ENCODE assay signal across 8 mouse cellular contexts in the genomic region with DNA sequence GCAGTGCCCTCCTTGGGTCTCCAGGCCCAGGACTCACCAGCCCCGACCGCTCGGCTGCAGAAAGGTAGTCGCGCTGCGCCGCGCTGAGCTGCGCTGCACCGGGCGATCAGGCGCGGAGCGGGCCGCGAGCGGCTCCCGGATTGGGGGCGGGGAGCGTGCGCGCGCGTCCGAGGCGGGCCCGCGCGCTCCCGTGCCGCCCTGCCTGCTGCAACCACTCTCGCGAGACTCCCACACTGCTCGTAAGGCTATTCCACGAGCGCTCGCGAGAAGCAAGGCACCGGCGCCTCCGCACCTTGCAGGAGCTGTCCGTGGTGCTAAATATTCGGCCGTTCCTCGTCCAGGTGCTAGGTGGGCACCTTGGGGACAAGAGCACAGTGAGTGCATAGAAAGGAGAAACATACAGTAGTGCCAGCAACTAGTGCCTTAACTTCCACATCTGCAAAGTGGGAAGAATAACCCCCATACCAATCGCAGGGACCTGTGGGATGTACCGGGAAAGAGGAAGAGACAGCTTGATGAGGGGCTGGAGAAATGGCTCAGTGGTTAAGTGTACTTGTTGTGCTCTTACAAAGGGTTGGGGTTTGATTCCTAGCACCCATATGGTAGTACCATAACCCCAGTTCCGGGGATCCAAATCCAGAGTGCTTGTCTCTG. TPM values are rescaled to one million over a fixed set of nuclear protein-coding genes. Genes with fewer than 3 reads are reported as not detected.
DNase-seq lines count a peak whose midpoint lies in the region; ATAC-seq and TF ChIP-seq lines count a peak whose summit lies in the region.

A gene (minus strand): TSS at position 165 of the 654 bp plus-strand sequence.

- DNase-seq in Patski (ENCODE audit: low read depth, low spot score): peak; percentile 49
- DNase-seq in cerebellum, postnatal 14 days: peak; percentile 94 to 95
- DNase-seq in frontal cortex, postnatal 36 days (ENCODE audit: low spot score in 2 of 2): peak; percentile 82 to 93
- peak; percentile 93 for DNase-seq in hindbrain, embryonic 14.5 days (ENCODE audit: low spot score)
- peak; percentile 77 to 84 for DNase-seq in layer of hippocampus, postnatal 25 days (ENCODE audit: extremely low spot score in 1 of 2, low spot score in 1 of 2)
- peak; percentile 88 for DNase-seq in lung, postnatal 14 days
- DNase-seq in retina, adult 2 months (ENCODE audit: low read depth, low spot score): peak; percentile 88
- DNase-seq in thymus, postnatal 25 days: peak; percentile 88

- no peaks in the 10 kb centered on the region; the same call in 1 of the 2 replicates for H3K36me3 ChIP-seq in hindbrain, embryonic 14.5 days (replicated peaks; ENCODE audit: control insufficient read depth, insufficient read depth)

- peak within 1 kb of the TSS; percentile 69 for H3K4me3 ChIP-seq in hindbrain, embryonic 14.5 days (replicated peaks; ENCODE audit: low read length)

- H3K4me1 ChIP-seq in hindbrain, embryonic 14.5 days (replicated peaks; ENCODE audit: control insufficient read depth, insufficient read depth, low read length): peaks cover 25% of the 10 kb centered on the region

- ATAC-seq in Patski: peak; percentile 47
- ATAC-seq in hindbrain, embryonic 14.5 days (ENCODE audit: low FRiP score): peak; percentile 95

- TF ChIP-seq CTCF in Patski (IDR thresholded peaks at IDR 0.05): no peak

- in situ Hi-C loops in Patski (cut with MboI; ENCODE audit: low pct_unique_long_range_greater_than_20kb): no loop called here

- no peaks in the 10 kb centered on the region for H3K9me3 ChIP-seq in hindbrain, embryonic 14.5 days (ENCODE audit: control insufficient read depth, low read length)

- CTCF ChIA-PET in Patski (lab: Charles Lee): interaction anchor here (0.7 to 1.4 kb wide), 2 partner anchors 10 to 18 kb away, joined by 3 to 5 read pairs; no protein-coding TSS in a partner anchor

- no peaks in the 10 kb centered on the region for H3K27me3 ChIP-seq in Patski
- no peaks in the 10 kb centered on the region for H3K27me3 ChIP-seq in hindbrain, embryonic 14.5 days (ENCODE audit: control insufficient read depth, insufficient read depth, low read length)

- POLR2A ChIA-PET in Patski (lab: Charles Lee): interaction anchor here (0.6 kb wide), 4 partner anchors 16 to 1371 kb away, joined by 3 read pairs; no protein-coding TSS in a partner anchor

- H3K9ac ChIP-seq in hindbrain, embryonic 14.5 days: peak within 1 kb of the TSS; percentile 91

- 2% methylated on average over 48 of the region's 48 CpGs for WGBS in hindbrain, embryonic 14.5 days

- peak within 1 kb of the TSS; percentile 87 for H3K27ac ChIP-seq in hindbrain, embryonic 14.5 days

- peak within 1 kb of the TSS; percentile 77 for H3K4me2 ChIP-seq in hindbrain, embryonic 14.5 days (replicated peaks)

RNA-seq across cellular contexts. Expression of the gene that starts here (rescaled TPM):
- 73.0 TPM for polyA plus RNA-seq in Patski (2021)
- polyA plus RNA-seq in hindbrain, embryonic 14.5 days (2014; fragmentation: Nextera tagmentation; extraction: Ambion mirVana): 90.0 and 108 TPM in 2 replicates
- 100 to 1,000 TPM; 420 to 434 TPM for total RNA-seq in layer of hippocampus, postnatal 25 days (2021)

Comparison
In these comparisons a context has a peak if more than half of its experiments do, and no peak if none do; other contexts are left out.
1. Peak in every context shown above with its lines: DNase-seq, ATAC-seq, H3K4me3 ChIP-seq and H3K27ac ChIP-seq.